Mouse (Mus musculus) ovary, adult 18-20 months (tissue): ENCODE data around the gene Fxr2.

ENCODE experiments used
- DNase-seq: peaks from one replicate; pipeline ENCODE4 v3.0.0; 2022; ENCODE audit warnings: low spot score, mixed read lengths

Gene Fxr2

GRCm38 (mm10) chr11:69632284-69633089 lies at the start of gene Fxr2:
Gene Fxr2 (plus strand): TSS chr11:69632990.
- peak; percentile 100 for DNase-seq

GRCm38 (mm10) chr11:69584008-69584407 lies 48.8 kb upstream of the Fxr2 start:
- DNase-seq = no peak

GRCm38 (mm10) chr11:69584937-69585336 lies 47.9 kb upstream of the Fxr2 start:
- DNase-seq = no peak

DNA sequence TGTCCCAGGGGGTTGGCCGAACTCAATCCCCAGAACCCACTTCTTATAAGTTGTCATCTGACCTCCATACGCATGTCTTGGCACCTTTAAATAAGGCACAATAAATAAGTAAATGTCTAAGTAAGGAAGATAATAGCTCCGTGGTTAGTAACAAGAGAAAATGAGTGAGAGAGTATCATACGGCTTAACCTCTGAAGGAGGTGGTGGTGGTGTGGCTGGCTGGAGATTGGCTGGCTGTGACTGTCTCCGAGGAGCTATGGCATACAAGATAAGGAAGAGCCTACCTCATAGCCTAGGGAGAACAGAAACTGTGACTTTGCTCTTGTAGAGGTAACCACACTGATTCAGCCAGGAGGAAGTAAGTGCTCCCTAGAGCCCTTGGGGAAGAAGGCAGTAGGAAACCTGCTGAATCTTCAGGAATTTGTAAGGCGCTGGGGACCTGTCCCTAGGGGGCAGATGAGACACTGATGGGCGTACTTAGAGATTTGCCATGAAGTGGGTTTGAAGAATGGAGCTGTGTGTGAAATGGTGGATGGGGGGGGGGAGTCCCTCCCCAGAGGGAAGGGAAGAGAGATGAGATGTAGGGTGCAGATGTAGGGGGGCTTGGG lies 47.0 kb upstream of the Fxr2 start:
- no peak for DNase-seq

- no peak for DNase-seq
These were observed 43.5 kb upstream of the Fxr2 start for GRCm38 (mm10) chr11:69589207-69589834.

DNA sequence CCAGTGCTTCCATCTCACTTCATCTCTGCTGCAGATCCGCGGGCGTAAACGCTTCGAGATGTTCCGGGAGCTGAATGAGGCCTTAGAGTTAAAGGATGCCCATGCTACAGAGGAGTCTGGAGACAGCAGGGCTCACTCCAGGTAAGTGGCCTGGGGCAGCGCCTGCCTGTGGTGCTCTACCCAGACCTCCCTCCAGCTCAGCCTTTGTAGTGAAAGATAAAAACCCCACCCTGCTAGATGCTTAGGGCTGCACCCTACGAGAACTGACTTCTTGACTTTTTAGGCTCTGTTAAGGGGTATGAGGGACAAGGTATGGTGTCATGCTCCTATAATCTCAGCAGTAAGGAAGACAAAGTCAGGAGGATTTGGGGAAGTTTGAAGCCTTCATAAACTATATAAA lies 42.2 kb upstream of the Fxr2 start:
- no peak for DNase-seq

GRCm38 (mm10) chr11:69591424-69591823 lies 41.4 kb upstream of the Fxr2 start:
- no peak for DNase-seq

DNA sequence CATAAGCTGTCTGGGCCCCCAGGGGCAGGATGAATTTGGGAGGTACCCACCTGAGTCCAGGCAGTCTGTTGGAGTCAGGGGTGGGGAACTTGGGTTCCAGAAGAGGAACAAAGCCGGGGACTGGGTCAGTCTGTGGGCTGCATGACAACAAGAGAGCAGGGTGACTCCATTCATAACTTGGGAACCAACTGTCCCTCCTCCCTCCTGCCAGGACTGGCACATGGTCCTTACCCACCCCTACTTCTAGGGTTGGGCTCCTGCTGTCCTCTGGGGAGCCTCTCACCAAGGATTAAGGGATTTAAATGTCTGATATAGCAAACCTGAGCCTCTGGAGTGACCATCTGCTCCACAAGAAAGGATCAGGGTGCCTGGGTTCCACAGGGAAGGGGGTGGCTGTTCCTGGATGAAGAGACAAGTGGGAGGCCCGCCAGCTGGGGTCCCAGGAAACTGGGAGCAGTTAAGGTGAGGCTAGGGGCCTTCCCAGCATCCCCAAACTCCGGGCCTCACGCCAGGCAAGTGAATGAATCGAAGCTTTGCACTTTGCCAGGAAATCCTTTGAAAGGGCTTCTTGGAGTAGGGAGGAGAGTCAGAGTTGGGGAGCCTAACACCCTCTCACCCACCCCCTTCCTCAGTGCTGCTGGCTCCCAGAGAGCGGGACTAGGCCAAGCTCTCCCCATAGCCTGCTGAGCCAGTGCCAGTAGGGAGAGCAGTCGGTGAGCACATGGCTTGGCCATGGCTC lies 40.7 kb upstream of the Fxr2 start:
- DNase-seq = no peak

DNA sequence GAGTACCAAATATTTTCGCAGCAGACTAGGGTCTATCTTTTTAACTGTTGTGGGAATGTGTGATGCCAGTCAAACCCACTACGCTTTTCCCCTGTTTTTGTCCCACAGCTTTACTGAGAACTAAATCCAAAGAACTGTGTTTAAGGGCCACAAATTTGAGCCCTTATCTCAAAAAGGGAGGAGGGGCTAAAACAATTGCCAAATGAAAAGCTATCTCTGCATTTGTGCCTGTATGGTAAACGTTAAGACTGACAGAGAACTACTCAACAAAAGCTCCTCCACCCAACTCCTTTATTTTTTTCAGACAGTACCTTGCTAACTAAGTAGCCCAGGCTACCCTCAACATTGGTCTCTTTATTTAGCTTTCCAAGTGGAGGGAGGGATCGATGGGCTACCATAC lies 40.0 kb upstream of the Fxr2 start:
- DNase-seq = no peak

DNA sequence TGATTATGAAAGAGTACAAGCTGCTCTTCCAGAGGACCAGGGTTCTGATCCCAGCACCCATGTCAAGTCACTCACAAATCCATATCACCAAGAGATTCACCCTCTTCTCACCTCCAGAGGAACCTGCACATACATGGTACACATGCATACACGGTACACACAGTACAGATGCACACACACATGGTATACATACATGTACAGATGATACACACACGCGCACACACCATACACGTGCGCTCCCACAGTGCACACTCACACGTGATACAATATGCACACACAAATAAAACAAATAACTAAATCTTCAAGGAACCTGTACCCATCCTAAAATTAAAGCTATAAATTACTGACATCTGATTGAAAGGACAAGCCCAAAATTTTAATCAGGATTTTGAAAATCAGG lies 37.9 kb upstream of the Fxr2 start:
- no peak for DNase-seq

- no peak for DNase-seq
These were observed 33.4 kb upstream of the Fxr2 start for GRCm38 (mm10) chr11:69599436-69599835.

GRCm38 (mm10) chr11:69600098-69600497 lies 32.7 kb upstream of the Fxr2 start:
- DNase-seq = peak; percentile 85

- peak; percentile 74 for DNase-seq
These were observed 31.0 kb upstream of the Fxr2 start for GRCm38 (mm10) chr11:69601768-69602167.

DNA sequence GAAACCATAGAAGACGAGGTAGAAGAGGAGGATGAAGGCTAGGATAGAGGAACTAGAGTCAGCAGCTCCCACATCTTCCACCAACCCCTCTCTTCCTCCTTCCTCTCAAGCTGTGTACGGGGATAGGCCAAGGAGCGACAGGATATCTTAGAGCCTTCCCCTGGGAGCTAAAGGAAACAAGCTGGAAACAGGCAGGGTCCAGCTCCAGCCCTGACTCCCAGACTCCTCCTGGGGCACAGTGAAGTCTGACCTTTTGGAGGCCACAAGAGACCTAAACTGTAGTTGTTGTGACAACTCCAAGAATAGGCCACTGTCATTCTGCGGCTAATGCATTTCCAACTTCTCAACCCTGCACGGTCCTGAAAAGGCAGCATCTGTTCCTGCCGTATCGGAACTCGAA lies 29.3 kb upstream of the Fxr2 start:
- DNase-seq = no peak

DNA sequence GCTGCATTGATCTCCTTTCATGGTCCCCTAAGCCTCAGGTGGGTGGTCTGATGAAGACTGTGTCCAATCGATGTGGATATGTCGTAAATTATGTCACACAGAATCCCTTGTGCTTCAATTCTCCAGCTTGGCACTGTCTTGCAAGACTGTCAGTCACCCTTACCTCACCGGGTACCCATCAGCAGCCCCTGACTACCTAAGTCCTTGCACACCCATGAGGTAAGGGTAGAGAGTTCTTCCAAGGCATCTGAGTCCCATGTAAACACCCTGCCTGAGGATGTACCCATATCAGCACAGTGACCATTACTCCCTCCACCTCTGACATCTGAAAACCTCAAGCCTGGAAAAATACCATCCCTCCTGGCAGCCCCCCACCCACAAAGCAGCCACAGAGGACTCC lies 28.4 kb upstream of the Fxr2 start:
- no peak for DNase-seq

DNA sequence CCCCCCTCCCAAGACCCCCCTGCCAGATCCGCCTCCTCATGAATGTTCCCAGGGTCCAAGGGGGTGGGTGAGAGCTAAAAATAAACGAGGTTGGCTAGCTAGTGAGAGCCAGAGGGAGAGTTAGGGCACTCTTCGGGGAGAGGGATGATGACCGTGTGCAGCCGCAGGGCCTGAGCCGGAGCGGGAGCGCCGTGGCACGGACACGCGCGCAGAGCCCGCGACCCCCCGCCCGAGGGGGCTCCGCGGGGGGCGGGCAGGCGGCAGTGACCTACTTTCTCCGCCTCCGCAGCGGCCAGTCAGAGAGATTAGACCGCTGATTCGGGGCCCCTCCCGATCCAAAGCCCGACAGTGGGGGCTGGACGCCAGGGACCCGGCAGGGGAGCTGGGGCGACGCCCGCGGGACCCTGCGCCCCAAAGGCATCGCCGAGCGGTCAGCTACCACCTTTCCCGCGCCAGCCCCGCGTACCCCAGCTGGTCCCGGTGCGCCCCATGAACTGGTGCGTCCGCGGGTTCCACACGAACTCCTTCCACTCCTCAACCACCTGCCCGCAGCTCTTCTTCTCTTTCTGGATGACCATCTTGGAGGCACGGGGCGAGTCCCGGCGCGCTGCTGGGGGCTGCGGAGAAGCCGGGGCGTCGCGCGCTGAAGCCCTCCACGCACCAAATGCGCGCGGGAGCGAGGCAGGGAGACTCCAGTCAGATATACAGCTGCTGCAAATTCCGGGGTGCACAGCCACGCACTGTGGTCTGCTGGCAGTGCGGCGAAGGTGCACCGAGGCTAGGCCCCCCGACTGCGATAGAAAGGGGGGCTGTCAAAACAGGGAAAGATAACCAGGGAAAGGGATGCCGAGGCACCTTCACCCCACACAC lies 27.8 kb upstream of the Fxr2 start:
- no peak for DNase-seq

- peak; percentile 78 for DNase-seq
These were observed 26.9 kb upstream of the Fxr2 start, which contains the start of gene Atp1b2 for GRCm38 (mm10) chr11:69605726-69606490. Gene Atp1b2 (minus strand): TSS chr11:69605942.

DNA sequence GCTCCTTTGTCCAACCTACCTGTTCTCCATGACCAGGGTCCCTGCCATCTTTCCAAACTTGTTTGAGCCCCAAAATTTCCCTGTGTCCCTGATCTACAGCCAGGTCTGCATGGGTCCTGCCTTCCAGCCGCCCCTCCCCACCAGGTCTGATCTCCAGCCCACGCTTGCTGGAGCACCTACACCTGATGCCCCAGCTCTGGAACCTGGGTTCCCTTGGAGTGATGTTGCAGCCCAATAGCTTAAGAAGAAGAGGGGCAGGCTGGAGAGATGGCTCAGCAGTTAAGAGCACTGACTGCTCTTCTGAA lies 26.3 kb upstream of the Fxr2 start:
- DNase-seq = no peak

GRCm38 (mm10) chr11:69606832-69607231 lies 26.0 kb upstream of the Fxr2 start:
- DNase-seq = no peak

DNA sequence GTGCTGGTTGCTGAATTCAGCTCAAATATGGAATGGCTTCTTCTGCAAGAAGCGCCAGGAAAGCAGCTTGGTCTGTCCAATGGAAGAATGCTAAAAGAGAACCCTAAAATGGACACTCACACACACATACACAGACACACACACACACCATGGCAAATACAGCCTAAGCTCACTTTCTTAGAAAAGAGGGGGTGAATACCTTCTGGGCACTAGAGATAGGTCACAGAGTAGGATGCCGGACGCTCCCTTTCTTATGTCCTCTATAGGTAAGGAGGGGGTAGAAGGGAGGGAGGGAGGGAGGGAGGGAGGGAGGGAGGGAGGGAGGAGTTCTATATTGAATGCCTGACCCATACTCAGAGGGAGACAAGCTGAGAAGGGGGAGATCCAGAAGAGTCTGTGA lies 24.3 kb upstream of the Fxr2 start:
- no peak for DNase-seq

DNA sequence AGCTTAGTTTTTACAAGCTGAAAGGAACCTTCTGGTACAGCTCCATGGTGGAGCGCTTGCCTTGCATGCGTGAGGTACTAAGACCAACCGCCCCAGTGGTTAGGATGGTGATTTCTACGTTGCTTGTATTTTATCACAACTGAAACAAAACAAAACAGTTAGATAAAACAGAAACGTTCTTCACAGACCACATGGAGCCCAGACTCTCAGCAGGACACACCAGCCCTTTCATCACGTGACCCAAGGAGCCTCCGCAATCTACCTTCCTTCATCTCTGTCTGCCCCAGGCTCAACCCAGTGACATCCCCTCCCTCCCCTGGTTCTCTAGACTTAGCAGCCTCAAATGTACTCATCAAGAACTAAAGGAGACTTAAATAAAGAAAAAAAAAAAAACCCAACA lies 23.4 kb upstream of the Fxr2 start:
- no peak for DNase-seq
